Mouse (Mus musculus): ENCODE measurements around the gene Rps6kl1. TPM values are rescaled to one million over a fixed set of nuclear protein-coding genes. Genes with fewer than 3 reads are reported as not detected.

Gene Rps6kl1
- total RNA-seq, 2 experiments from 2014 or later, result 4.3 to 4.8 TPM

Other genes starting within 250 kb of the Rps6kl1 start
- gene Fcf1, start 180.4 kb downstream of the Rps6kl1 start, total RNA-seq (2021), result 10 to 100 TPM; 30.1 to 37.1 TPM
- gene Arel1, start 180.4 kb downstream of the Rps6kl1 start, total RNA-seq (2021), result 10 to 100 TPM; 33.6 to 38.9 TPM
- 10 to 100 TPM; 31.3 to 32.5 TPM for gene Ylpm1, start 154.9 kb downstream of the Rps6kl1 start, total RNA-seq (2021)
- gene Prox2, start 40.5 kb downstream of the Rps6kl1 start, total RNA-seq (2021), result 1 to 10 TPM; 1.1 to 2.7 TPM
- gene Dlst, start 40.4 kb downstream of the Rps6kl1 start, total RNA-seq (2021), result 100 to 1,000 TPM; 713 to 718 TPM
- gene Pgf, start 26.5 kb upstream of the Rps6kl1 start, total RNA-seq (2021), result 1 to 10 TPM; 3.5 to 4.6 TPM
- 10 to 100 TPM; 47.0 to 50.4 TPM for gene Eif2b2, start 68.2 kb upstream of the Rps6kl1 start, total RNA-seq (2021)
- 1 to 10 TPM; 8.3 to 8.6 TPM for gene Mlh3, start 119.3 kb upstream of the Rps6kl1 start, total RNA-seq (2021)
- 10 to 100 TPM; 19.2 to 20.3 TPM for gene Acyp1, start 137.2 kb upstream of the Rps6kl1 start, total RNA-seq (2021)
- 1 to 10 TPM; 1.5 to 2.2 TPM for gene Zc2hc1c, start 137.3 kb upstream of the Rps6kl1 start, total RNA-seq (2021)
- gene Nek9, start 188.1 kb upstream of the Rps6kl1 start, total RNA-seq (2021), result 10 to 100 TPM; 75.6 to 75.8 TPM
- 100 to 1,000 TPM; 150 to 157 TPM for gene Tmed10, start 223.6 kb upstream of the Rps6kl1 start, total RNA-seq (2021)

Data from heart, postnatal 14 days (tissue).